Mouse (Mus musculus) heart, embryonic 10.5 days (tissue): ENCODE measurements around the gene Qrfp. TPM values are rescaled to one million over a fixed set of nuclear protein-coding genes. Genes with fewer than 3 reads are reported as not detected.

Experiments used
- DNase-seq: peaks from one replicate; pipeline ENCODE4 v3.0.0-alpha.2; 2017; ENCODE audit warnings: low spot score
- H3K27ac ChIP-seq: fragments of 300-500 bp; sonication (generic); 2 replicates; pipeline ENCODE4 v1.5.1; 2016; ENCODE audit warnings: mild to moderate bottlenecking
- H3K27me3 ChIP-seq: fragments of 300-500 bp; sonication (generic); 2 replicates; pipeline ENCODE4 v1.6.1; 2016; ENCODE audit warnings: mild to moderate bottlenecking; ENCODE audit not compliant: poor library complexity, insufficient read depth, severe bottlenecking
- H3K36me3 ChIP-seq: fragments of 300-500 bp; sonication (generic); 2 replicates; pipeline ENCODE4 v1.6.1; 2016; ENCODE audit warnings: mild to moderate bottlenecking, moderate library complexity
- H3K4me1 ChIP-seq: fragments of 300-500 bp; sonication (generic); 2 replicates; pipeline ENCODE4 v1.6.1; 2016; ENCODE audit warnings: mild to moderate bottlenecking
- H3K4me3 ChIP-seq: fragments of 300-500 bp; sonication (generic); 2 replicates; pipeline ENCODE4 v1.5.1; 2016; ENCODE audit warnings: mild to moderate bottlenecking, moderate library complexity
- H3K9me3 ChIP-seq: fragments of 300-500 bp; sonication (generic); 2 replicates; pipeline ENCODE4 v1.6.1; 2016; ENCODE audit warnings: mild to moderate bottlenecking, moderate library complexity
- WGBS: fragments of 180-500 bp; shearing (Covaris S2); methylation state at CpG from one replicate; pipeline ENCODE4 v1.1.7; 2016; 5-methylcytosine and 5-hydroxymethylcytosine counted together
- polyA plus RNA-seq: library from polyadenylated mRNA; unstranded; fragments of >200 nt; fragmentation: Nextera tagmentation; extraction: Ambion mirVana; gene quantifications from 2 replicates; pipeline ENCODE4 v1.2.1, GENCODE M21; 2016

Qrfp gene
- polyA plus RNA-seq: 0.06 TPM in 1 of 2 replicates, not detected in the other

DNA sequence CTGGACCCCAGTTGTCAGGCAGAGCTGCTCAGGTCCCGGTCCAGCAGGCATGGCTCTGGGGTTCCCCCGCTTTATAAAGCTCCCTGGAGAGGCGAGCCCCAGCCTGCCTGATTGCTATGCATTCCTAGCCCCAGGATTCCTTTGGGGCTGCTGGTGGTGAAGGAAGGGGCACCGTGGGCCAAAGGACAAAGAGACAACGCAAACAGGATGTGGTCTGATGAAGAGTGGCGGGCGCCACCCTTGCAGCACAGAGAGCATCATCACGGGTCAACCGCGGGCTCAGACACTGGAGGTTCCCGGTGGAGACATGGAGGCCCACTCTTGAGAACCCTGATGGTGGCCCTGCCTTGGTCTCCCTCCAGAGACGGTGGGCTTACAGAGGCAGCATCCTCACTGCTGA is at the start of gene Qrfp:
Gene Qrfp (minus strand): TSS at position 137 of the 400 bp plus-strand sequence.
- 44% methylated on average over 12 of the region's 12 CpGs for WGBS
- H3K36me3 ChIP-seq: no peaks in the 10 kb centered on the region; the same call in 1 of the 2 replicates
- peaks cover 56% of the 10 kb centered on the region for H3K27me3 ChIP-seq
- no peak for DNase-seq
- H3K4me3 ChIP-seq: no peak within 1 kb of the TSS
- no peaks in the 10 kb centered on the region for H3K9me3 ChIP-seq
- H3K4me1 ChIP-seq: peaks cover 35% of the 10 kb centered on the region
- no peak within 1 kb of the TSS for H3K27ac ChIP-seq

DNA sequence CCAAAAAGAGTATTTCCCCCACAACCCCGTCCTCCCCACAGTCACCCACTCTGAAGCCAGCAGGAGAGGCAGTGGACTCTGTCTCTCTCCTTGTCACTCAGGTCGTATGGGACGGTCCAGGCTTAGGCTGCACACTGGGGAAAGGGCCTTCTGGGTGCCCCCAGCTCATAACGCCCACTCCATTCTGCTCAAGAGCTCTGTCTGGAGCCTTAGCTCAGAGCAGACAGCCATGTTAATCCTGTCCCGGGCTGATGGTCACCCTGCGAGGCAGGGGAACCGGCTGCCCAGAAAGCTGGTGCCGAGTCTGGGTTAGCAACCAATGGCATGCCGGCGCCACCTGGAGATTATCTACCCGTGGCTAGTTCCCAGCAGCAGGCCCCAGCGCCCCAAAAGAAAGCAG is 48.1 kb upstream of the Qrfp start:
- 10% methylated on average over 12 of the region's 12 CpGs for whole genome bisulfite sequencing
- Histone ChIP-seq H3K27ac (peak overlapping the region; percentile 31; the same call in 1 of the 2 replicates), H3K4me1 (peaks cover 33% of the 10 kb centered on the region), H3K9me3 (no peaks in the 10 kb centered on the region), H3K27me3 (peaks cover 77% of the 10 kb centered on the region), H3K36me3 (no peaks in the 10 kb centered on the region), H3K4me3 (peak overlapping the region; percentile 27)
- no peak for DNase-seq

DNA sequence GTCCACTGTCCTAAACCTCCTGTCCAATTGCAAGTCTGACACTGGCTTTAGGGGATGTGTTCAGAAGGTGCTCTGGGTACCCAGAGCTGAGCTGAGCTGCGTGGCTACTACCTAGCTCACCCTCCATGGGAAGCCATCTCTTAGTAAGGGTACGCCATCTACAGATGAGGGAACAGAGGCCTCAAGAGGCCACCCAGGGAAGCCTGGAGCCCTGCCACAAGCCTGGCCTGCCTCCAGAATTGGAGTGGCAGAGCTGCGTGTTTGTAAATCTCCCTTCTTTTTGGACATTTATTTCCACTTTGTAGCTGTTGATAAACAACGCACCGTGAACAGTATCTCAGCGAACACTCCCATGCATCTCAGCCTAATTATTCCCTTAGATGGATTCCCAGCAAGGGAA is 46.8 kb upstream of the Qrfp start:
- Histone ChIP-seq H3K4me3 (no peak overlapping the region), H3K27ac (no peak overlapping the region), H3K4me1 (peaks cover 33% of the 10 kb centered on the region), H3K36me3 (no peaks in the 10 kb centered on the region), H3K27me3 (peaks cover 68% of the 10 kb centered on the region), H3K9me3 (no peaks in the 10 kb centered on the region)
- DNase-seq: no peak
- WGBS: 81% methylated on average over 6 of the region's 6 CpGs

DNA sequence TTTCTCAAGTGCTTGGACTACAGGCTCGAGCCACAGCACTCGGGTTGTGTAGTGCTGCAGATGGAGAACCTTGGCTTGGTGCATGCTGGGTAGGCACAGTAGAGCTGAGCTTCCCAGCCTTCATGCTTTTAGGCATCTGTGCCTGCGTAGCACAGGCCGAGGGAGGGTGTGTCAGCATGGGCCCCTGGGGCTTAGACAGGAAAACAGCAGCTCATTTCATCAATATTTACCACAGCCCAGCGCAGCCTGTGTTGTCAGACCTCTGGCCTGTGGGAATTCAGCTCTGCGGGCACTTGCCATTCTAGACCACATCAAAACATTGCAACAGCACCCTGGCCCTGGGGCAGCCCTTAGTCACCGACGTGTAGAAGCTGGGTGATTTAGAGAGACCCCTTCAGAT is 45.6 kb upstream of the Qrfp start:
- WGBS: 86% methylated on average over 8 of the region's 8 CpGs
- peaks cover 41% of the 10 kb centered on the region for H3K4me1 ChIP-seq
- H3K4me3 ChIP-seq: no peak overlapping the region
- no peak for DNase-seq
- no peak overlapping the region for H3K27ac ChIP-seq
- no peaks in the 10 kb centered on the region for H3K36me3 ChIP-seq
- H3K9me3 ChIP-seq: no peaks in the 10 kb centered on the region
- peaks cover 61% of the 10 kb centered on the region for H3K27me3 ChIP-seq

DNA sequence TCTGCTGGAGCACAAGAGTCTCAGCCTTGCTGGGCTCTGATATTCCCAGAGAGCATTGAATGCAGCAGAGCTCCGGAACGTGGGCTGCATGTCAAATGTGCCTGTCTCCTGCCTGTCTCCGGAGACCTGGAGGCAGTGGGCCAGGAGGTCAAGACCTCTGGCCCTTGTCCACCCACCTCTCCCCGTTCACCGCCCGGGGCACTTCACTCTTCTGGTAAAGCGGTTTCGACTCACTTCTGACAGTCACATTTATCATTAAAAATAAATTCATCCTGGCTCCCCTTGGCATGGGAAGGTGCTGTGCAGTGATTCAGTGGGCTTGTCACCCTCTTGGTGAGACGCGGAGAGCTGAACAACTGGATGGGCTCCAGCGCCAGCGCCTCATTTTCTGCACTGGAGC is 39.8 kb upstream of the Qrfp start:
- H3K27me3 ChIP-seq: peaks cover 43% of the 10 kb centered on the region
- 65% methylated on average over 12 of the region's 12 CpGs for WGBS
- H3K4me1 ChIP-seq: peaks cover 43% of the 10 kb centered on the region
- no peaks in the 10 kb centered on the region for H3K9me3 ChIP-seq
- no peaks in the 10 kb centered on the region for H3K36me3 ChIP-seq
- DNase-seq: no peak
- H3K4me3 ChIP-seq: no peak overlapping the region
- no peak overlapping the region for H3K27ac ChIP-seq

DNA sequence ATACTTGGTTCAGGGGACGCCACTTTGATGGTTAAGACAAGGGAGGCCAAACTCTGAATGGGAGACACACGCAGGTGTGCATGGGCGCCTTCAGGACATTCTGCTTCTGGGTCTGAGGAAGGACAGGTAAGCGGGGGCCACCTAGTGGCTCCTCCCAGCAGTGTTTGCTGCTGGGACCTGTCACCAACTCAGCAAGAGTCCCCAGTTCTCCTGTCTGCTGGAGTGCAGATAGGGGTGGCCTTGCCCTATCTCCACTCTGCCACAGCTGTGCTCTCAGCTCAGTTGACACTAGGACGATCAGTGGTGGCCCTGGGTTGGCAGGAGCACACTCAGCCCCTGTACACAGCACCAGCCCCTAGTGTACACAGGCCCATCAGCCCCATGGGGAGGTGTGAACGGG is 37.5 kb upstream of the Qrfp start:
- Histone ChIP-seq H3K9me3 (no peaks in the 10 kb centered on the region), H3K27me3 (peaks cover 58% of the 10 kb centered on the region), H3K4me1 (peaks cover 39% of the 10 kb centered on the region), H3K27ac (no peak overlapping the region), H3K36me3 (no peaks in the 10 kb centered on the region), H3K4me3 (no peak overlapping the region)
- DNase-seq: no peak
- 13% methylated on average over 6 of the region's 6 CpGs for WGBS

DNA sequence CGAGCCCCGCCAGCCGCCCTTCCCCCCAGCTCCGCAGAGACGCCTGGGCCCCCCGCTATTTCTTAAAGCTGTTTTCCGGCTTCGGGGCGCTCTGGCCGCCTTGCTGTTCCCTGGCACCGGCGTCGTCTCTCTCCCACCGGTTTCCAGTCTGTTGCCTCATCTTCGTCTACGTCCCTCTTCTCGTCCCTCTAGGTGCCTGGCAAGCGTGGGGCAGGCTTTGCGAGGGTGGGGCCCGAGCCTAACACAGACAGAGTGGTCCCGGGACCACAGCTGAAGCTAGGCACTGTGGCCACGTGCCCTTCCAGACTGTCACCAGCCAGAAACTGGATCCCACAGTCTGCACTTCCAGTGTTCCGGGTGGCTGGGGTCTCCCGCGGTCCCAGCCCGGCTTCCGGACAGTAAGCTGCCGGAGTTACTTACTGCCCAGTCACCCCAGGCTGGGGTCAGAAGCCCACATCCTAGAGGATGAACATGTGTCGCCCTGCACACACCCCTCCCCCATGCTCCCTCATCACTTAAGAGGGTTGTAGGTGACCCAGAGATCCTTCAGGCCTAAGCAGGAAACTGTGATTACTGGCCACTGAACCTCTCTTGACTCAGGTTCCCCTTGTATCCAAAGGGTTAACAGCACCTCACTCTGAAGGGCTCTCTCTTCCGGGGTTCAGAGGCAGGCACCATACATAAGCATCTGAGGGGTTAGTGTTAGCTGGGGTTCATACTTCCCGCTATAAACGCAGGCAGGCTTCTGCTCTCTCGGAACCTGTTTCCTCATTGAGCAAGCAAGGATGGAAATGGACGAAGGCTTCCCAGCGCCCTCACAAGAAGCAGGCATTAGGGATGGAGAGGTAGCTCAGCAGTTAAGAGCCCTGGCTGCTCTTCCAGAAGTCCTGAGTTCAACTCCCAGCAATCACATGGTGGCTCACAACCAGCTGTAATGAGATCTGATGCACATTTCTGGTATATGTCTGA is 36.6 kb upstream of the Qrfp start:
- H3K27me3 ChIP-seq: peaks cover 66% of the 10 kb centered on the region
- peak overlapping the region; percentile 69 for H3K4me3 ChIP-seq
- no peaks in the 10 kb centered on the region for H3K36me3 ChIP-seq
- no peaks in the 10 kb centered on the region for H3K9me3 ChIP-seq
- peaks cover 38% of the 10 kb centered on the region for H3K4me1 ChIP-seq
- 4% methylated on average over 35 of the region's 35 CpGs for WGBS
- peak overlapping the region; percentile 48; the same call in 1 of the 2 replicates for H3K27ac ChIP-seq
- no peak for DNase-seq

DNA sequence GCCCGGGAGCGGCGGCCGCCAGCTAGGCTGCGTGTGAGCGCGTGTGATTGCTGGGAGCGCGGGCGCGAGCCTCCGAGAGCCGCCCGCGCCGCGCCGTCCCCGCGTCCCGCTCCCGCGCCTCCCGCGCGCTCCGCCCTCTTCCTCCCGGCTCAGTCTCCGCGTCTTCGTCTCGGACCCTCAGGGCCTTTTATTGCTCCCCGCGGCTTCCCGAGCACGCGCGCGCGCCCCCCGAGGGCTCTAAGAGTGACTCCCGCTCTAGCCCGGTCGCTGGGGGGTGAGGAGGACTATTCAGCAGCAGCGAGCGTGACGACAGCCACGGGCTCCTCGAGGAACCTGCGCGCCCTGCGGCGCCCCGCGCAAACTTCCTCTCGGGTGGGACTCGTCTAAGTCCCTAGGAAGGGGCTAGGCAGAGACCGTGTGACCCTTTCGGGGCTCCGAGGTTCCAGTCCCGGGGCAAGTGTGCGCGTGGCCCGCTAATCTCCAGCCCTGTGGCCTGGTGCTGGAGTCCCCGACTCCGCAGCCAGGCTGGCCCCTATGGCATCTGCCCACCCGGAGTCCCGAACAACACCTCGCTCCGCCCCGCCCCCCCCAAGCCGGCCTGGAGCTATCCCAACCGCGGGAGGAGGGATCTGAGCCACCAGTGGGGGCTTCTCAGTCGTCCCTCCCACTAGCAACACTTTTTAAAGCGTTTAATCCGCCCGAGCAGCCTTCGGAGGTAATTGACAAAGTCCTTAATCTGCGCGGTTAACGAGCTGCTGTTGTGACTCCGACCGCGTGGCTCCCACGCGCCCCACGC is 35.7 kb upstream of the Qrfp start, which contains the start of gene Fibcd1:
Gene Fibcd1 (minus strand): TSS at position 110 of the 796 bp plus-strand sequence.
- no peak for DNase-seq
- H3K27me3 ChIP-seq: peaks cover 74% of the 10 kb centered on the region
- H3K36me3 ChIP-seq: no peaks in the 10 kb centered on the region
- peak within 1 kb of the TSS; percentile 69 for H3K4me3 ChIP-seq
- H3K4me1 ChIP-seq: peaks cover 31% of the 10 kb centered on the region
- WGBS: under 1% methylated on average over 88 of the region's 88 CpGs
- peak within 1 kb of the TSS; percentile 48 for H3K27ac ChIP-seq
- no peaks in the 10 kb centered on the region for H3K9me3 ChIP-seq

DNA sequence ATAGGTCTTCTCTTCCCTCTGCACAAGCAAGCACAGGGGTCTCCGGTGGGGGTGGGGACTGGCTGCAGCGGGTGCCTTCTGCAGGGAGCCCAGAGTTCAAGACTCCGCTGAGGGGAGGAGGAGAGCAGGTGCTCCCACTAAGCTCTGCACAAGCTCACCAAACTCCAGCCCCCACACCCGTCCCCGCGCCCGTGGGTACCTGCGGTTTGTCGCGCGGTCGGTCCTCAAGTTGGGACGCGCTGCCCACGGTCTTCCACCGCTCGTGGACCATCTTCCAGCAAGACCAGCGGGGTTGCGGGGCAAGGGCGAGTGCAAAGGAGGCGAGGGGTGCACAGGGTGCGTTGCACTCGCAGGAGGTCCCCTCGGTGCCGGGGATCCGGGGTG is 35.1 kb upstream of the Qrfp start:
- Histone ChIP-seq H3K4me1 (peaks cover 31% of the 10 kb centered on the region), H3K4me3 (peak overlapping the region; percentile 69), H3K27me3 (peaks cover 80% of the 10 kb centered on the region), H3K27ac (peak overlapping the region; percentile 48), H3K36me3 (no peaks in the 10 kb centered on the region), H3K9me3 (no peaks in the 10 kb centered on the region)
- WGBS: 3% methylated on average over 26 of the region's 26 CpGs
- DNase-seq: no peak

DNA sequence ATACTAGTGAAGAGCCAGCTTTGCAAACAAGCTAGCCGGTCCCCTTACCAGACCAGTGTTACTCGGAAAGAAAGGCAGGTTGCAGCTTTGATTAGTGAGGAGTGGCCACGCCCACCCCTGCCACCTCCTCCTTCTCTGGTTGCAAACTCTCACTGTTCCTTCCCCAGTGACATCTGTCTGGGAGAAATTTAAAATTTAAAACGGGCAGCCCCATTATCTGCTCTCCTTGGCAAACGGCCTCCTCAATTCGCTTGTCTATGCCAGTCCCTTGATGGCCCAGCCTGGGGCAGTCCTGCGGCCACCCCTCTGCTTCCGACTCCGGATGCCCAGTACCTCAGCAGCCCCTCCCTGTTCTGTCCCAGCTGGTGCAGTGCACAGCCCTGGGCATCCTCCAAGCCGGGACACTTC is 34.4 kb upstream of the Qrfp start:
- Histone ChIP-seq H3K27ac (no peak overlapping the region), H3K4me1 (peaks cover 31% of the 10 kb centered on the region), H3K4me3 (0 out of 2 replicates have a peak overlapping the region, but pooled peaks have one; percentile 69), H3K36me3 (no peaks in the 10 kb centered on the region), H3K9me3 (no peaks in the 10 kb centered on the region), H3K27me3 (peaks cover 88% of the 10 kb centered on the region)
- no peak for DNase-seq
- WGBS: 3% methylated on average over 10 of the region's 10 CpGs

DNA sequence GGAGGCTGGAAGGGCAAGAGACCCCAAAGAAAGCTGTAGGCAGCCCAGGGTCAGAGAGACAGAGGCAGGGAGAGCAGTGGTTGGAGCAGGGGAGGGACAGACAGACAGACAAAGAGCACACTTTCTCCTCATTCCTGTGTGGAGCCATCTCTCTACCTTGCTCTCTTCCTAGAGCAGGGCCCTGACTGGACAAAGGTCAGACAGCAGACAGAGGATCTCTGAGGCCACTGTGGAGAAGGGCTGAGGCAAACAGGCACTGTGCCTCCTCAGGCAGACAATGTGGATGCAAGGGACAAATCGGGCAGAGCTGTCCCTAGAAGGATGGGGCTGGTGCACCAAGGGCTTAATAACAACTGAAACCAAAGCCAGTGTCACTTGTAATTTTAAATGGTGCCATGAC is 28.5 kb upstream of the Qrfp start:
- Histone ChIP-seq H3K9me3 (no peaks in the 10 kb centered on the region), H3K27me3 (peaks cover 91% of the 10 kb centered on the region), H3K4me3 (no peak overlapping the region), H3K4me1 (peaks cover 14% of the 10 kb centered on the region), H3K27ac (no peak overlapping the region), H3K36me3 (no peaks in the 10 kb centered on the region)
- 73% methylated on average over 1 of the region's 1 CpGs for WGBS
- DNase-seq: no peak

DNA sequence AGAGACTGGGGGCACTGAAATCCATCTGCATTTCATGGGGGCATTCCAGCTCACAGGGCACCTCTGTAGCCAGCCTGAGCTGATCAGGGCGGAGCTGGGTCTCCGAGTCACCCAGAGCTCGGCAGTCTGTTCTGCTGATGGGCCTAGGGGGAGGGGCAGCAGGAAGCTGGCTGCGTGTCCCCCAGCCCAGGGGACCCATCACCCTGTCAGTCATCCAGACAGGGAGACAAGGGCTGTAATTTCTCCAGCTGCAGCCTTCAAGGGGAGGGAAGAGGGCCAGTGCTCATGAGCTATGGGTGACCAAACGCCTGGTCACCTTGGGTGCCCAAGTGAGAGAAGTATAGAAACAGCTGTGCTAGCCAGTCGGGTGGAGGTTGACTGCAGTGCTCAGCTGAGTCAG is 26.6 kb upstream of the Qrfp start:
- Histone ChIP-seq H3K27me3 (peaks cover 93% of the 10 kb centered on the region), H3K4me3 (no peak overlapping the region), H3K36me3 (no peaks in the 10 kb centered on the region), H3K9me3 (no peaks in the 10 kb centered on the region), H3K27ac (0 out of 2 replicates have a peak overlapping the region, but pooled peaks have one; percentile 49), H3K4me1 (peaks cover 19% of the 10 kb centered on the region)
- 22% methylated on average over 6 of the region's 6 CpGs for WGBS
- no peak for DNase-seq

DNA sequence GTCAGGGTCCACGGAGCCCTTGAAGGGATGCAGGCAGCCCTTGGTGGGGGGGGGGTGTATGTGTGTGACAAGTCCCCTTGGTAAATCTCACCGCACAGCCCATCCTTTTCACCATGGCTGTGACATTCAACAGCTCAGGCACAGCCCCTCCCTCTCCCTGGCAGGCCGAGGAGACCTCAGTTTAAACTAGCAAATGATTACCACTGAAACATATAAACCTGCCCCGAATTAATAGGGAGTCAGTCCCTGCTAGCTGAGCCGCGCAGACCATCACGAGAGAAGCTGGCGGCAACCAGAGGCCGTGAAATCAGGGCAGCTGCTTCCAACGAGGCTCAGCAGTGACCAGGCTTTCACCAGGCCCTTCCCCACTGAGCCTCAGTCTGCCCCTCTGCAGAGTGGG is 25.7 kb upstream of the Qrfp start:
- 71% methylated on average over 10 of the region's 10 CpGs for WGBS
- Histone ChIP-seq H3K4me1 (peaks cover 19% of the 10 kb centered on the region), H3K27me3 (peaks cover 91% of the 10 kb centered on the region), H3K27ac (no peak overlapping the region), H3K4me3 (no peak overlapping the region), H3K9me3 (no peaks in the 10 kb centered on the region), H3K36me3 (no peaks in the 10 kb centered on the region)
- DNase-seq: no peak
